Mouse (Mus musculus) T-cell, adult 2 months (primary cell): ENCODE measurements around the gene Rassf5.

Source experiments
- DNase-seq: peaks from one replicate; pipeline ENCODE4 v3.0.0; 2022; ENCODE audit warnings: low spot score

Rassf5 gene

GRCm38 (mm10) chr1:131137111-131137510 is 107.9 kb downstream of the Rassf5 start:
- no peak for DNase-seq

- DNase-seq = no peak
These were observed 109.0 kb downstream of the Rassf5 start for GRCm38 (mm10) chr1:131135960-131136629.

- DNase-seq = peak; percentile 51
These were observed 110.0 kb downstream of the Rassf5 start for GRCm38 (mm10) chr1:131134942-131135522.

GRCm38 (mm10) chr1:131134231-131134630 is 110.8 kb downstream of the Rassf5 start:
- no peak for DNase-seq
